Mouse (Mus musculus) fibroblast of lung, adult 2 months (primary cell): ENCODE results near the gene Hcfc2.

Experiments used
- DNase-seq: peaks from one replicate; pipeline ENCODE4 v3.0.0-alpha.2; 2011; ENCODE audit warnings: low read depth

Gene Hcfc2

GRCm38 (mm10) chr10:82741354-82741753, 45.4 kb downstream of the Hcfc2 start:
- no peak for DNase-seq

- DNase-seq, result no peak
Observed at GRCm38 (mm10) chr10:82741876-82742275, 45.9 kb downstream of the Hcfc2 start.

- DNase-seq, result no peak
Observed at GRCm38 (mm10) chr10:82742578-82742977, 46.6 kb downstream of the Hcfc2 start.

- DNase-seq, result no peak
Observed at GRCm38 (mm10) chr10:82744296-82744695, 48.3 kb downstream of the Hcfc2 start.

- DNase-seq, result no peak
Observed at GRCm38 (mm10) chr10:82745301-82745700, 49.3 kb downstream of the Hcfc2 start.

- no peak for DNase-seq
Observed at GRCm38 (mm10) chr10:82746988-82747850, 51.3 kb downstream of the Hcfc2 start.

GRCm38 (mm10) chr10:82750778-82751177, 54.8 kb downstream of the Hcfc2 start:
- no peak for DNase-seq

- no peak for DNase-seq
Observed at GRCm38 (mm10) chr10:82752921-82753320, 57.0 kb downstream of the Hcfc2 start.

GRCm38 (mm10) chr10:82754642-82755041, 58.7 kb downstream of the Hcfc2 start:
- no peak for DNase-seq

GRCm38 (mm10) chr10:82755213-82755890, 59.4 kb downstream of the Hcfc2 start:
- DNase-seq, result no peak

GRCm38 (mm10) chr10:82756466-82756865, 60.5 kb downstream of the Hcfc2 start:
- DNase-seq, result no peak

- DNase-seq, result no peak
Observed at GRCm38 (mm10) chr10:82757341-82757740, 61.4 kb downstream of the Hcfc2 start.

GRCm38 (mm10) chr10:82758368-82758767, 62.4 kb downstream of the Hcfc2 start:
- no peak for DNase-seq

GRCm38 (mm10) chr10:82758878-82759277, 62.9 kb downstream of the Hcfc2 start:
- no peak for DNase-seq

GRCm38 (mm10) chr10:82759706-82760105, 63.7 kb downstream of the Hcfc2 start:
- no peak for DNase-seq

- no peak for DNase-seq
Observed at GRCm38 (mm10) chr10:82761037-82761811, 65.3 kb downstream of the Hcfc2 start.

GRCm38 (mm10) chr10:82762756-82763681, 67.1 kb downstream of the Hcfc2 start:
- no peak for DNase-seq

GRCm38 (mm10) chr10:82763840-82764631, 68.1 kb downstream of the Hcfc2 start, which contains the start of gene Nfyb:
Gene Nfyb (minus strand): TSS chr10:82764144.
- DNase-seq, result peak; percentile 91

GRCm38 (mm10) chr10:82768901-82769300, 72.9 kb downstream of the Hcfc2 start:
- no peak for DNase-seq

- no peak for DNase-seq
Observed at GRCm38 (mm10) chr10:82770713-82771112, 74.8 kb downstream of the Hcfc2 start.
